In the genomic region with DNA sequence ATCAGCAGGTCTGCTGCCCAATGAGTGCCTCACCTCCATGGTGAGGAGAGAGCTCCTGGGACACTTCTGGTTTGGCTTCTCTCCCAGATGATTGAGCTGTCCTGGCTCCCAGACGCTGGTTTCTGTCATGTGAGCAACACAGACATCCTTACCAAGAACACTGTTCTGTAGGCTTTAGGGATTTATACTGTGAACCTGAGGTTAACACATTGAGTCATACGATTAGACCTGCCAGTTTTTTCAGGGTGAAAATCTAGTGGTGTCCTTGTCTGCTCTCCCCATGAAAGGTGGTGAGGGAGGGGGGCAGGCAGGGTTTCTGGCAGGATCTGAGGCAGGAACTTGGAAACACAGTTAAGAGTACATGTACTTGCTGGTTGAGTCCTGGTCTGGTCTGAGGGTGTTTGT, we compare ENCODE assay signal across 10 mouse cellular contexts. TPM values are rescaled to one million over a fixed set of nuclear protein-coding genes. Genes with fewer than 3 reads are reported as not detected.
A peak's percentile ranks its signal among the peaks of the same experiment; 100 is the strongest.
DNase-seq lines count a peak whose midpoint lies in the region; ATAC-seq and TF ChIP-seq lines count a peak whose summit lies in the region.
"Had no signal": no experiment of that assay in that cellular context is flagged by ENCODE, and none has a peak within 500 bp of the region (broad histone marks: within the 10 kb centered on the region; RNA-seq: fewer than 3 reads in every experiment).

No protein-coding gene starts in this region.

- no peak for TF ChIP-seq CTCF in gastrocnemius, adult 2 months (IDR thresholded peaks at IDR 0.05)
- TF ChIP-seq CTCF in C2C12 (IDR thresholded peaks at IDR 0.05; ENCODE audit: control insufficient read depth, insufficient read depth, insufficient read length), result no peak

- no peak overlapping the region for H3K4me2 ChIP-seq in intestine, embryonic 16.5 days (ENCODE audit: low read depth, low read length)
- no peak overlapping the region for H3K4me2 ChIP-seq in midbrain, embryonic 15.5 days
- H3K4me2 ChIP-seq: midbrain, embryonic 13.5 days had no signal

- peaks cover 27% of the 10 kb centered on the region for H3K79me3 ChIP-seq in C2C12 (ENCODE audit: low read depth)

- intact Hi-C loops in gastrocnemius, adult 2 months (cut with DNase I), result loop anchor here (5.0 kb wide), 2 partner anchors 53 to 92 kb away; a partner anchor contains a TSS
- intact Hi-C loops in gastrocnemius, postnatal 14 days (cut with DNase I; ENCODE audit: low total_unique reads), result loop anchor here (10.0 kb wide), 1 partner anchor 50 kb away; a partner anchor contains a TSS

- DNase-seq in gastrocnemius, adult 2 months, result peak; percentile 48
- DNase-seq in gastrocnemius, postnatal 14 days, result no peak
- DNase-seq in heart, adult 18-20 months, result peak; percentile 78 to 83
- DNase-seq in urinary bladder, adult 2 months (ENCODE audit: low spot score), result no peak
- no peak for DNase-seq in layer of hippocampus, adult 18-20 months (ENCODE audit: low spot score in 2 of 2)

- H3K4me1 ChIP-seq in intestine, embryonic 16.5 days (ENCODE audit: control insufficient read depth, insufficient read depth, low read length), result peaks cover 54% of the 10 kb centered on the region
- peaks cover 19% of the 10 kb centered on the region for H3K4me1 ChIP-seq in midbrain, embryonic 15.5 days

- no peaks in the 10 kb centered on the region for H3K27me3 ChIP-seq in C2C12 (ENCODE audit: control insufficient read depth, insufficient read depth, insufficient read length)
- no peaks in the 10 kb centered on the region for H3K27me3 ChIP-seq in intestine, embryonic 16.5 days (replicated peaks; ENCODE audit: control insufficient read depth, insufficient read depth, low read length)
- H3K27me3 ChIP-seq in midbrain, embryonic 15.5 days (replicated peaks), result no peaks in the 10 kb centered on the region
- H3K27me3 ChIP-seq: midbrain, embryonic 13.5 days had no signal

- WGBS in intestine, embryonic 16.5 days, result 45% methylated on average over 2 of the region's 2 CpGs
- WGBS in midbrain, embryonic 15.5 days, result 67% methylated on average over 2 of the region's 2 CpGs

- no peak overlapping the region for H3K9ac ChIP-seq in intestine, embryonic 16.5 days (ENCODE audit: low read depth, low read length)
- no peak overlapping the region for H3K9ac ChIP-seq in midbrain, embryonic 15.5 days
- H3K9ac ChIP-seq: midbrain, embryonic 13.5 days had no signal

- H3K4me3 ChIP-seq in gastrocnemius, adult 2 months, result peak overlapping the region; percentile 56
- no peak overlapping the region for H3K4me3 ChIP-seq in C2C12 (ENCODE audit: insufficient read depth, poor library complexity, severe bottlenecking)
- no peak overlapping the region for H3K4me3 ChIP-seq in intestine, embryonic 16.5 days (ENCODE audit: low read length)
- no peak overlapping the region for H3K4me3 ChIP-seq in midbrain, embryonic 15.5 days
- H3K4me3 ChIP-seq: midbrain, embryonic 13.5 days had no signal

- peaks cover 60% of the 10 kb centered on the region for H3K79me2 ChIP-seq in C2C12 (ENCODE audit: control insufficient read depth, insufficient read depth)

- H3K9me3 ChIP-seq in intestine, embryonic 16.5 days (ENCODE audit: control insufficient read depth, low read length), result no peaks in the 10 kb centered on the region
- no peaks in the 10 kb centered on the region for H3K9me3 ChIP-seq in midbrain, embryonic 15.5 days
- H3K9me3 ChIP-seq: midbrain, embryonic 13.5 days had no signal

- H3K36me3 ChIP-seq in C2C12 (ENCODE audit: control insufficient read depth, insufficient read depth), result no peaks in the 10 kb centered on the region
- H3K36me3 ChIP-seq in intestine, embryonic 16.5 days (ENCODE audit: control insufficient read depth, insufficient read depth, low read length), result no peaks in the 10 kb centered on the region
- H3K36me3 ChIP-seq in midbrain, embryonic 15.5 days (replicated peaks), result no peaks in the 10 kb centered on the region
- H3K36me3 ChIP-seq: midbrain, embryonic 13.5 days had no signal

- peak overlapping the region; percentile 85 for H3K27ac ChIP-seq in gastrocnemius, adult 2 months
- H3K27ac ChIP-seq in intestine, embryonic 16.5 days (ENCODE audit: low read length), result no peak overlapping the region; the same call in 1 of the 2 replicates
- no peak overlapping the region for H3K27ac ChIP-seq in midbrain, embryonic 15.5 days
- H3K27ac ChIP-seq: midbrain, embryonic 13.5 days had no signal

- H3ac ChIP-seq in C2C12 (ENCODE audit: control insufficient read depth, insufficient read length, low read depth), result no peak overlapping the region

- peak; percentile 31 for ATAC-seq in intestine, embryonic 16.5 days
- ATAC-seq in midbrain, embryonic 15.5 days (replicated peaks), result no peak
- ATAC-seq: CD4-positive, CD25-positive, alpha-beta regulatory T cell, adult 4 months; midbrain, embryonic 13.5 days had no signal

TF ChIP-seq in C2C12, 6 proteins besides CTCF, POLR2A, EP300 and RAD21:
- TF ChIP-seq CEBPB (IDR thresholded peaks at IDR 0.05; ENCODE audit: low read depth) (no peak), MAX (IDR thresholded peaks at IDR 0.05) (peak; percentile 35), MYOD1 (IDR thresholded peaks at IDR 0.05; ENCODE audit: control insufficient read depth, insufficient read length, low read depth) (peak; percentile 25), USF1 (IDR thresholded peaks at IDR 0.05; ENCODE audit: low read depth) (peak; percentile 81), MYOG (IDR thresholded peaks at IDR 0.05; ENCODE audit: control insufficient read depth, extremely low read depth, insufficient read length) (no peak), FOSL1 (IDR thresholded peaks at IDR 0.05; ENCODE audit: insufficient read depth, low read length, poor library complexity, severe bottlenecking) (no peak)

RNA-seq across cellular contexts. Expression of a gene that starts 54.3 kb away (rescaled TPM):
- 10 to 100 TPM in 1 of 2 experiments, 1 to 10 TPM in 1; 8.0 to 12.8 TPM for total RNA-seq in gastrocnemius, adult 2 months (2021)
- total RNA-seq in gastrocnemius, postnatal 14 days (2021), result 10 to 100 TPM; 12.5 to 16.1 TPM
- polyA plus RNA-seq in C2C12 (2012; fragmentation: generic; extraction: Trizol), result 3.2 TPM
- total RNA-seq in heart, adult 18-20 months (2021), result 10 to 100 TPM; 61.3 to 70.5 TPM
- polyA plus RNA-seq in intestine, embryonic 16.5 days (2015; fragmentation: Nextera tagmentation; extraction: Ambion mirVana), result 7.6 and 7.7 TPM in 2 replicates
- polyA plus RNA-seq in midbrain, embryonic 15.5 days (2015; fragmentation: Nextera tagmentation; extraction: Ambion mirVana), result 28.1 and 31.4 TPM in 2 replicates
- 17.8 and 19.4 TPM in 2 replicates for polyA plus RNA-seq in urinary bladder, adult 2 months (2012; rRNA removed)
- 10 to 100 TPM; 58.1 to 63.0 TPM for total RNA-seq in layer of hippocampus, adult 18-20 months (2021)

Comparison
In these comparisons a context has a peak if more than half of its experiments do, and no peak if none do; other contexts are left out.
1. DNase-seq: peak in gastrocnemius, adult 2 months (single experiment) and heart, adult 18-20 months (2 of 2); none in gastrocnemius, postnatal 14 days (single experiment), urinary bladder, adult 2 months (single experiment) and layer of hippocampus, adult 18-20 months (0 of 2).